Mouse (Mus musculus) lung, adult 2 months (tissue): ENCODE data around the gene Trcg1. TPM values are rescaled to one million over a fixed set of nuclear protein-coding genes. Genes with fewer than 3 reads are reported as not detected.

Experiments
- DNase-seq: peaks from one replicate; pipeline ENCODE4 v3.0.0; 2022
- H3K4me1 ChIP-seq: fragments of 200-500 bp; 2 replicates; pipeline ENCODE4 v1.6.1; 2011; ENCODE audit warnings: low read length; ENCODE audit not compliant: control insufficient read depth, insufficient read depth
- H3K4me3 ChIP-seq: fragments of 200-500 bp; replicated peaks from 2 replicates; pipeline ENCODE3; 2011; ENCODE audit warnings: low read depth, mild to moderate bottlenecking, control low read depth, low read length; ENCODE audit errors: extremely low read depth
- CTCF ChIP-seq: fragments of 200-500 bp; IDR thresholded peaks from 2 replicates; pipeline ENCODE4 v1.5.1; 2011; ENCODE audit warnings: mild to moderate bottlenecking, low read length, control low read depth; ENCODE audit not compliant: insufficient read depth
- POLR2A ChIP-seq: fragments of 200-500 bp; IDR thresholded peaks from 2 replicates; pipeline ENCODE4 v1.6.1; 2011; ENCODE audit warnings: low read depth, mild to moderate bottlenecking, control low read depth, low read length, borderline replicate concordance; ENCODE audit errors: extremely low read depth
- WGBS: fragments of 180-500 bp; shearing (Covaris S2); methylation state at CpG from one replicate; pipeline ENCODE4 v1.1.7; 2018; 5-methylcytosine and 5-hydroxymethylcytosine counted together
- polyA plus RNA-seq: library from polyadenylated mRNA; depleted of rRNA; stranded (reverse); fragments of >200 nt; gene quantifications from 2 replicates; pipeline ENCODE4 v1.2.3, GENCODE M21; 2012

Trcg1 gene
- polyA plus RNA-seq, 1 experiment = not detected

- DNase-seq = no peak
- no peak for TF ChIP-seq POLR2A
- TF ChIP-seq CTCF = no peak
- Histone ChIP-seq H3K4me3 (no peak overlapping the region), H3K4me1 (0 out of 2 replicates have a peak, but pooled peaks cover 3% of the 10 kb centered on the region)
- 68% methylated on average over 1 of the region's 1 CpGs for WGBS
These were observed 33.0 kb downstream of the Trcg1 start for GRCm38 (mm10) chr9:57269384-57269783.

- Histone ChIP-seq H3K4me1 (0 out of 2 replicates have a peak, but pooled peaks cover 3% of the 10 kb centered on the region), H3K4me3 (no peak overlapping the region)
- 66% methylated on average over 8 of the region's 8 CpGs for WGBS
- no peak for TF ChIP-seq POLR2A
- no peak for TF ChIP-seq CTCF
- DNase-seq = no peak
These were observed 34.0 kb downstream of the Trcg1 start for GRCm38 (mm10) chr9:57270399-57270798.

- H3K4me1 ChIP-seq = 0 out of 2 replicates have a peak, but pooled peaks cover 3% of the 10 kb centered on the region
- no peak for DNase-seq
- WGBS = 76% methylated on average over 1 of the region's 1 CpGs
- TF ChIP-seq CTCF (no peak), POLR2A (no peak)
- H3K4me3 ChIP-seq = no peak overlapping the region
These were observed 34.7 kb downstream of the Trcg1 start for GRCm38 (mm10) chr9:57271081-57271480.

GRCm38 (mm10) chr9:57271837-57272562 is 35.6 kb downstream of the Trcg1 start:
- TF ChIP-seq CTCF (no peak), POLR2A (no peak)
- 69% methylated on average over 9 of the region's 9 CpGs for WGBS

GRCm38 (mm10) chr9:57272902-57273804 is 36.8 kb downstream of the Trcg1 start:
- Histone ChIP-seq H3K4me3 (no peak overlapping the region), H3K4me1 (peaks cover 5% of the 10 kb centered on the region)
- 65% methylated on average over 8 of the region's 8 CpGs for WGBS
- TF ChIP-seq POLR2A (no peak), CTCF (no peak)
- no peak for DNase-seq

More at GRCm38 (mm10) chr9:57271837-57272562, 35.6 kb downstream of the Trcg1 start:
- DNase-seq = no peak
- H3K4me1 ChIP-seq = 0 out of 2 replicates have a peak, but pooled peaks cover 3% of the 10 kb centered on the region
- H3K4me3 ChIP-seq = no peak overlapping the region

GRCm38 (mm10) chr9:57273805-57274494 is 37.6 kb downstream of the Trcg1 start:
- H3K4me3 ChIP-seq = no peak overlapping the region
- TF ChIP-seq POLR2A = no peak
- no peak for TF ChIP-seq CTCF
- 47% methylated on average over 6 of the region's 6 CpGs for WGBS
- DNase-seq = no peak
- H3K4me1 ChIP-seq = peaks cover 9% of the 10 kb centered on the region

GRCm38 (mm10) chr9:57276311-57276710 is 40.0 kb downstream of the Trcg1 start:
- Histone ChIP-seq H3K4me1 (peaks cover 9% of the 10 kb centered on the region), H3K4me3 (no peak overlapping the region)
- no peak for DNase-seq
- TF ChIP-seq POLR2A (no peak), CTCF (no peak)

GRCm38 (mm10) chr9:57278268-57278667 is 41.9 kb downstream of the Trcg1 start:
- 29% methylated on average over 4 of the region's 4 CpGs for WGBS
- DNase-seq = no peak
- Histone ChIP-seq H3K4me1 (peaks cover 13% of the 10 kb centered on the region), H3K4me3 (no peak overlapping the region)
- TF ChIP-seq CTCF = no peak
- TF ChIP-seq POLR2A = no peak

- 61% methylated on average over 4 of the region's 4 CpGs for WGBS
- Histone ChIP-seq H3K4me3 (no peak overlapping the region), H3K4me1 (peaks cover 13% of the 10 kb centered on the region)
- no peak for TF ChIP-seq CTCF
- no peak for TF ChIP-seq POLR2A
- DNase-seq = no peak
These were observed 43.1 kb downstream of the Trcg1 start for GRCm38 (mm10) chr9:57279441-57279840.

GRCm38 (mm10) chr9:57281549-57281948 is 45.2 kb downstream of the Trcg1 start:
- DNase-seq = no peak
- WGBS = 19% methylated on average over 20 of the region's 20 CpGs
- H3K4me3 ChIP-seq = no peak overlapping the region
- H3K4me1 ChIP-seq = peaks cover 13% of the 10 kb centered on the region
- TF ChIP-seq POLR2A = no peak
- no peak for TF ChIP-seq CTCF
